Mouse (Mus musculus) myocyte (in vitro differentiated cells): ENCODE results near the gene Fkbp9.

Experiments used
- MYOD1 ChIP-seq, 3 experiments: IDR thresholded peaks; one replicate each; pipeline ENCODE4 v1.6.1; 2011; ENCODE audit warnings: control low read depth in 2 of 3, low read depth in 2 of 3, mild to moderate bottlenecking in 2 of 3, moderate library complexity in 1 of 3; ENCODE audit not compliant: insufficient read length in 2 of 3, control insufficient read depth in 1 of 3
- POLR2A ChIP-seq: IDR thresholded peaks from one replicate; pipeline ENCODE4 v1.6.1; 2011; ENCODE audit warnings: low read depth, mild to moderate bottlenecking, control low read depth, moderate library complexity; ENCODE audit not compliant: insufficient read length
- POLR2AphosphoS2 ChIP-seq: IDR thresholded peaks from one replicate; pipeline ENCODE4 v1.6.1; 2011; ENCODE audit warnings: low read depth, control low read depth; ENCODE audit not compliant: insufficient read length
- SRF ChIP-seq: IDR thresholded peaks from one replicate; pipeline ENCODE4 v1.6.1; 2011; ENCODE audit warnings: low read depth; ENCODE audit not compliant: control insufficient read depth, insufficient read length
- TCF12 ChIP-seq: IDR thresholded peaks from one replicate; pipeline ENCODE4 v1.6.1; 2011; ENCODE audit warnings: mild to moderate bottlenecking, control low read depth; ENCODE audit not compliant: poor library complexity, insufficient read depth, severe bottlenecking
- USF1 ChIP-seq: IDR thresholded peaks from one replicate; pipeline ENCODE4 v1.6.1; 2011; ENCODE audit warnings: low read depth, mild to moderate bottlenecking, control low read depth, moderate library complexity

GRCm38 (mm10) chr6:56868565-56868964, 36.7 kb downstream of the Fkbp9 start:
- TF ChIP-seq POLR2AphosphoS2 (no peak), POLR2A (no peak), TCF12 (no peak), SRF (no peak), MYOD1 (IDR thresholded peaks at IDR 0.05; ENCODE audit: control insufficient read depth in 1 of 3, insufficient read length in 2 of 3, low read depth in 2 of 3) (no peak), USF1 (no peak)
